Mouse (Mus musculus) cortical plate, adult 2 months (tissue): ENCODE results near the gene Gpank1. TPM values are rescaled to one million over a fixed set of nuclear protein-coding genes. Genes with fewer than 3 reads are reported as not detected.

Source experiments
- H3K27ac ChIP-seq: fragments of 200-500 bp; 2 replicates; pipeline ENCODE4 v1.5.1; 2012; ENCODE audit warnings: low read length, control low read depth, inconsistent platforms; ENCODE audit not compliant: insufficient read depth
- H3K4me1 ChIP-seq: fragments of 200-500 bp; 2 replicates; pipeline ENCODE4 v1.6.1; 2011; ENCODE audit warnings: low read length; ENCODE audit not compliant: control insufficient read depth, insufficient read depth
- H3K4me3 ChIP-seq: fragments of 200-500 bp; 2 replicates; pipeline ENCODE4 v1.5.1; 2011; ENCODE audit warnings: mild to moderate bottlenecking, low read length, control low read depth; ENCODE audit not compliant: insufficient read depth
- CTCF ChIP-seq: fragments of 200-500 bp; IDR thresholded peaks from 2 replicates; pipeline ENCODE4 v1.5.1; 2011; ENCODE audit warnings: mild to moderate bottlenecking, control low read depth, low read length; ENCODE audit not compliant: insufficient read depth; ENCODE audit errors: extremely low read depth
- POLR2A ChIP-seq: fragments of 200-500 bp; IDR thresholded peaks from 2 replicates; pipeline ENCODE4 v1.6.1; 2011; ENCODE audit warnings: mild to moderate bottlenecking, low read length, control low read depth; ENCODE audit not compliant: insufficient read depth; ENCODE audit errors: extremely low read depth
- polyA plus RNA-seq: library from polyadenylated mRNA; depleted of rRNA; stranded (reverse); fragments of >200 nt; gene quantifications from 2 replicates; pipeline ENCODE4 v1.2.3, GENCODE M21; 2012

Gene Gpank1
- polyA plus RNA-seq, 1 experiment = 20.4 TPM

DNA sequence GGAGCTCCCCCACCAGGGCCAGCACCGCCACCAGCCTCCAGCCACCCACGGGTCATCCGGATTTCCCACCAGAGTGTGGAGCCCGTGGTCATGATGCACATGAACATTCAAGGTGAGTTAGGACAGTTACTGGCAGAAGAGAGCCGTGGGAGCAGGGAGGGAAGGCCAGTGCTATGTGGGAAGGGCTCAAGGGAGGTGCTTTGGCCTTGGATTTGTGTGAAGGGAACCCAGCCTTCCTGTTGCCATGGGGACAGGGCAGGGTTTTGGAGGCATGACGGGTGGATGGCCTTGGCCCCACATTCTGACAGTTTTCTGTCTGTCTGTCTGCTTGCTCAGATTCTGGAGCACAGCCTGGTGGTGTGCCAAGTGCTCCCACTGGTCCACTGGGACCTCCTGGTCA lies 20.7 kb downstream of the Gpank1 start:
- TF ChIP-seq CTCF (no peak), POLR2A (no peak)
- H3K4me1 ChIP-seq = no peaks in the 10 kb centered on the region

GRCm38 (mm10) chr17:35146139-35146538 lies 24.9 kb downstream of the Gpank1 start:
- no peaks in the 10 kb centered on the region for H3K4me1 ChIP-seq
- no peak overlapping the region for H3K27ac ChIP-seq
- TF ChIP-seq POLR2A (no peak), CTCF (no peak)
- no peak overlapping the region for H3K4me3 ChIP-seq

More for the DNA sequence above, 20.7 kb downstream of the Gpank1 start:
- H3K27ac ChIP-seq = no peak overlapping the region
- H3K4me3 ChIP-seq = no peak overlapping the region

- Histone ChIP-seq H3K4me3 (no peak overlapping the region), H3K4me1 (no peaks in the 10 kb centered on the region), H3K27ac (no peak overlapping the region)
- TF ChIP-seq CTCF = no peak
- no peak for TF ChIP-seq POLR2A
These were observed 26.1 kb downstream of the Gpank1 start for GRCm38 (mm10) chr17:35147348-35147747.

DNA sequence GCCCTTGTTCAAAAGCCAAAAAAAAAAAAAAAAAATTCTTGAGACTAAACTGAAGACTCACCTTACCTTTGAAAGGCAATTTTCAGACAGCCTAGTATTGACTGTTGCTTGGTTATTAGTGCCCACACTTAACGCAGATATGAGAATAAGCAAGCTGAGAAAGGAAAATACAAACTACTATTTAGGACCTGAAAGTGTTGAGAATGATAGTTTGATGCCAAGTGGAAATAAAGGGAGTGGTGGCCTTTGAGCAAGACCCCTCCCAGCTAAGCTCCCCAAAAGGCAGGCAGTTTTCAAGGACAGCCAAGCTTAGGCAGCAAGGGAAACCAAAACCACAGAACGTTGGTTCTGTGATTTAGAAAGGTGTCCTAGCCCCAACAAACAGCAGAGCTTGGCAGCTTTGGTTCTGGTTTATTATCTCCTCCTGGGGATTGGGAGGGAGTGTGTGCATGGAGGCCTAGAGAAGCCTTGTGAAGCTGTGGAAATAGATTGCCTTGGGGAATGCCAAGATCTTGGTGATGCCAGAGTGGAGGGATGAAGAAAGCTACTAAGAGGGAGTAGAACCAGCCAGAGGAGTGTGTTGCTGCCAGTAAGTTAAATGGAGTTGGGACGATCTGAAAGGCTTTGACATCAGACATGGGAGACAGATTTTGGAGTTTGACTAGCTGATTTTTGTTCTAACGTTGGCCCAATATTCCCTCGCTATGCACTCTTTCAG lies 26.8 kb downstream of the Gpank1 start:
- Histone ChIP-seq H3K27ac (no peak overlapping the region), H3K4me1 (no peaks in the 10 kb centered on the region), H3K4me3 (no peak overlapping the region)
- no peak for TF ChIP-seq CTCF
- TF ChIP-seq POLR2A = 0 out of 2 replicates have a peak, but pooled peaks have one; percentile 25

DNA sequence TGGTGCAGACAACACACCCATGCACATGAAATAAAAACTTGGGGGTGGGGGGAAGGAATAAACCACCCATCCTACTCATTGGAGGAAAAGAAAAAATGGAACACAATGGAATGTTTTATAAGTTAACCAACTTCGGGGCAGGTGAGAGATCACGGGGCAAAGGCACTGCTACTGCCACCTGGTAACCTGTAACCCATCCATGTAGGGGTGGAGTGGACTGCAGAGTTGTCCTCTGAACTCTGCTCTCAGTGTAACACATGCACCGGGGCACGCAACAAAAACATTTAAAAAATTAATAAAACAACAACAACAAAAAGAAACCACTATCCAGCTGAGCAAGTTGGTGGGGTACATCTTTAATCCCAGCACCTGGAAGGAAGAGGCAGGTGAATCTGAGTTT lies 30.9 kb downstream of the Gpank1 start:
- Histone ChIP-seq H3K4me3 (no peak overlapping the region), H3K27ac (no peak overlapping the region), H3K4me1 (no peaks in the 10 kb centered on the region)
- TF ChIP-seq CTCF = no peak
- TF ChIP-seq POLR2A = no peak

GRCm38 (mm10) chr17:35153077-35153476 lies 31.8 kb downstream of the Gpank1 start:
- no peak overlapping the region for H3K4me3 ChIP-seq
- H3K4me1 ChIP-seq = no peaks in the 10 kb centered on the region
- no peak for TF ChIP-seq CTCF
- no peak for TF ChIP-seq POLR2A
- no peak overlapping the region for H3K27ac ChIP-seq

- no peak overlapping the region for H3K27ac ChIP-seq
- TF ChIP-seq CTCF (no peak), POLR2A (no peak)
- H3K4me1 ChIP-seq = no peaks in the 10 kb centered on the region
- H3K4me3 ChIP-seq = no peak overlapping the region
These were observed 32.7 kb downstream of the Gpank1 start for GRCm38 (mm10) chr17:35153931-35154330.

GRCm38 (mm10) chr17:35154616-35155015 lies 33.4 kb downstream of the Gpank1 start:
- Histone ChIP-seq H3K27ac (no peak overlapping the region), H3K4me1 (no peaks in the 10 kb centered on the region), H3K4me3 (no peak overlapping the region)
- TF ChIP-seq CTCF (no peak), POLR2A (no peak)

- Histone ChIP-seq H3K4me3 (no peak overlapping the region), H3K4me1 (no peaks in the 10 kb centered on the region), H3K27ac (no peak overlapping the region)
- no peak for TF ChIP-seq CTCF
- TF ChIP-seq POLR2A = no peak
These were observed 34.2 kb downstream of the Gpank1 start for GRCm38 (mm10) chr17:35155451-35155850.

GRCm38 (mm10) chr17:35156461-35157200 lies 35.4 kb downstream of the Gpank1 start:
- Histone ChIP-seq H3K4me1 (no peaks in the 10 kb centered on the region), H3K27ac (no peak overlapping the region), H3K4me3 (no peak overlapping the region)
- no peak for TF ChIP-seq POLR2A
- no peak for TF ChIP-seq CTCF
